Mouse (Mus musculus) left cerebral cortex, adult 18-20 months (tissue): ENCODE results near the gene Foxi3. TPM values are rescaled to one million over a fixed set of nuclear protein-coding genes. Genes with fewer than 3 reads are reported as not detected.
A peak's percentile ranks its signal among the peaks of the same experiment; 100 is the strongest.

Experiments used
- DNase-seq, 2 experiments: peaks; one replicate each; pipeline ENCODE4 v3.0.0; 2021 to 2022; ENCODE audit warnings: low spot score in 2 of 2, mixed read lengths in 1 of 2
- long read RNA-seq, 2 experiments: library from polyadenylated mRNA; stranded (forward); transcript quantifications; one replicate each; pipeline ENCODE4 v2.0.0; 2021
- total RNA-seq, 2 experiments: library from RNA; stranded (reverse); gene quantifications; 2 replicates each; pipeline ENCODE4 v1.2.3; 2021

The Foxi3 gene
- total RNA-seq, result not detected
- long read RNA-seq, experiment 1, result 0 reads
- long read RNA-seq, experiment 2, result 0 reads

GRCm38 (mm10) chr6:70956285-70956912, at the start of gene Foxi3:
Gene Foxi3, plus strand, starts transcription at chr6:70956531.
- peak in 1 of 2 experiments; percentile 3 for DNase-seq

- no peak for DNase-seq
These were observed 46.8 kb upstream of the Foxi3 start for GRCm38 (mm10) chr6:70909572-70909971.

GRCm38 (mm10) chr6:70910285-70910684, 46.0 kb upstream of the Foxi3 start:
- DNase-seq, result no peak

GRCm38 (mm10) chr6:70911668-70912395, 44.5 kb upstream of the Foxi3 start:
- DNase-seq, result peak; percentile 36 to 39

GRCm38 (mm10) chr6:70912396-70912765, 44.0 kb upstream of the Foxi3 start:
- DNase-seq, result no peak

- no peak for DNase-seq
These were observed 37.5 kb upstream of the Foxi3 start, which contains the start of gene Tex37 for GRCm38 (mm10) chr6:70918827-70919226. Gene Tex37, minus strand, starts transcription at chr6:70918927.

GRCm38 (mm10) chr6:70921274-70922074, 34.9 kb upstream of the Foxi3 start:
- peak; percentile 45 to 54 for DNase-seq

- no peak for DNase-seq
These were observed 24.5 kb upstream of the Foxi3 start for GRCm38 (mm10) chr6:70931801-70932200.

- no peak for DNase-seq
These were observed 3.1 kb upstream of the Foxi3 start for GRCm38 (mm10) chr6:70953274-70953673.

GRCm38 (mm10) chr6:70954040-70954439, 2.3 kb upstream of the Foxi3 start:
- no peak for DNase-seq

GRCm38 (mm10) chr6:70955291-70955800, 985 bp upstream of the Foxi3 start:
- no peak for DNase-seq

GRCm38 (mm10) chr6:70955841-70956240, 490 bp upstream of the Foxi3 start:
- DNase-seq, result no peak

- DNase-seq, result peak; percentile 2 to 5
These were observed 605 bp downstream of the Foxi3 start for GRCm38 (mm10) chr6:70956936-70957335.

- DNase-seq, result no peak
These were observed 1.1 kb downstream of the Foxi3 start for GRCm38 (mm10) chr6:70957341-70957940.

- no peak for DNase-seq
These were observed 7.9 kb downstream of the Foxi3 start for GRCm38 (mm10) chr6:70964116-70964830.

- no peak for DNase-seq
These were observed 9.4 kb downstream of the Foxi3 start for GRCm38 (mm10) chr6:70965694-70966093.

GRCm38 (mm10) chr6:70967422-70967821, 11.1 kb downstream of the Foxi3 start:
- DNase-seq, result no peak

GRCm38 (mm10) chr6:70968291-70968690, 12.0 kb downstream of the Foxi3 start:
- no peak for DNase-seq

GRCm38 (mm10) chr6:70973066-70973465, 16.7 kb downstream of the Foxi3 start:
- no peak for DNase-seq

GRCm38 (mm10) chr6:70981036-70981435, 24.7 kb downstream of the Foxi3 start:
- no peak for DNase-seq

- DNase-seq, result no peak
These were observed 26.1 kb downstream of the Foxi3 start for GRCm38 (mm10) chr6:70982416-70982815.
